Mouse (Mus musculus) lung, postnatal 25 days (tissue): Measurements from ENCODE around the gene Olfr823.
"Not testable (repeated sequence)": the region's sequence is repeated elsewhere in the genome, so short reads cannot be mapped to it uniquely, and the experiment has no call there.

Source experiments
- DNase-seq: peaks from one replicate; pipeline ENCODE4 v3.0.0; 2022; ENCODE audit warnings: low spot score

Gene Olfr823

DNA sequence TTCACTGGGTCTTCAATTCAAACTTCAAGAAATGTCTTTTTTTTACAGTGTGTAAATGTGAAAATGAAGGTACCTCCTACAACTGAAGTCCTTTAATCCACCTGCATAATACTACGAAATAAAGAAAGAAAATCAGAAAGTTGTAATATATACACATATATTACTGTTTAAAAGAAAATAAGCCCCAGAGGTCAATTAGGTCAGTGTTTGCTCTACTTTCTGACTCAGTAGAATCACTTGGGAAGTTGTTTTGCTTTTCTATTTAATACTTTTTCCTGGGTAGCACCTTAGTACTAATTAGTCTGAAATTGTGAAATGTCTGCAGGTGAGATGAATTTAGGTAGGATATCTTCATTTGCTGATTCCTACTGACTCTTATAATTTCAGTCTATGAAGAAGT lies at the start of gene Olfr823:
Olfr823 (minus strand) TSS at position 101 of the 400 bp plus-strand sequence.
- not testable (repeated sequence) for DNase-seq

DNA sequence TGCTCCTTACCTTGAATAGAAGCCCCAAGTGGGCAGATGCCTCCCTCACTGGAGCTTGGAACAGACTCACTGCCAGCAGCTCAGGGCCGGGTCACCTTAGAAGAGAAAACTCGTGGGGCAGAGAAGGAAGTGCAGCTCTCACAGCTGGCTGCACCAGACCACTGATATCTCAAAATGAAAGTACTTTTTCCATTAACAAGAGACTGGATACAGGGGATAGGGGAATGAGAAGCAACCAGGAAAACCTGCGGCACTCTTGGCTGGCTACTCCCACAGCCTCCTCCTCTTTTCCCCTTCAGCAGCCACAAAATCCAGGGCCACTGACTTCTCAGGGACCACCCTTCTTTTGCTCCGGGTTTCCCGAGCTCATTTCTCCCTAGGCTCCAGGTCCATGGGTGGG lies 28.9 kb upstream of the Olfr823 start:
- no peak for DNase-seq

DNA sequence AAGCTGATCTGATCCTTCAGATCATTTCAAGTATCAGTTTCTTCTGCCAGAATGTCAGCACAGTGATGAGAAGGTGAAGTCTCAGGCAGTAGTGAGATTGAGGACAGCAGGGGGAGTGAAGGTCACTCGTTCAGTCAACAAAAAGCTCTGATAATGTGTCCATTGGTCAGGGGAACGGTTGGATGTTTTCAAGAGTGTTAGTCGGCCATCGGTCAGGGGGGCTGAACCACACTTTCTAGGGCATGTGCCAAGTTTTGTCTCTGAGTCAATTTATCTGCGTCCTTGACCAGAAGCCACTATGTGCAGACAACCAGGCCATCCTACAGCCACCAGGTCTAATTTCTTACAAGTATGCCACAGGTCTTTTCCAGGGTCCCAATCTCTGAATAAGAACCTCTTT lies 27.3 kb upstream of the Olfr823 start:
- not testable (repeated sequence) for DNase-seq

DNA sequence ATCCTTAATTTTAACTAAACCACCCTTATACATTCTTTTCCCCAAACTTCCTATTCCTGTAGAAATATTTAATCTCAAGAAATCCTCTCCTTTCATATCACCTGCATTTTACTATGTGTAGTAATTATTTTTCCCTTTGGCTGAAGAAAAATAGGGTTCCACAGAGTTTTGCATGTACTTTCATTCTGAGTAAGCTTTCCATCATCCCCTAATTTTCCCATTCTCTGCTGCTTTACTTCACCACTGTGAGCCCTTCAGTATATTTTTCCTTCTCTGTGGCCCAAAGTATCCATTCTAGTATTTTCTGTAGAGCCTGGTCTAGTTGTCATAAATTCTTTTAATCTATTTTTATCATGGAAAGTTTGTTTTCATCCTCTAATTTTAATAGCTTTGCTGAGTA lies 19.6 kb upstream of the Olfr823 start:
- DNase-seq: no peak

DNA sequence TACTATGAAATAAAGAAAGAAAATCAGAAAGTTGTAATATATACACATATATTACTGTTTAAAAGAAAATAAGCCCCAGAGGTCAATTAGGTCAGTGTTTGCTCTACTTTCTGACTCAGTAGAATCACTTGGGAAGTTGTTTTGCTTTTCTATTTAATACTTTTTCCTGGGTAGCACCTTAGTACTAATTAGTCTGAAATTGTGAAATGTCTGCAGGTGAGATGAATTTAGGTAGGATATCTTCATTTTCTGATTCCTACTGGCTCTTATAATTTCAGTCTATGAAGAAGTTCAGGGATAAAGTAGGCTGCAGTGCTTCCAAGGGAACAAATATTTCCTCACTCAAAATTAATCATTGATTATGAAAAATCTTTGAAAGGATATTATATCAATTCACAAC lies 14.7 kb upstream of the Olfr823 start, which contains the start of gene Olfr824:
Olfr824 (minus strand) TSS at position 101 of the 400 bp plus-strand sequence.
- not testable (repeated sequence) for DNase-seq

DNA sequence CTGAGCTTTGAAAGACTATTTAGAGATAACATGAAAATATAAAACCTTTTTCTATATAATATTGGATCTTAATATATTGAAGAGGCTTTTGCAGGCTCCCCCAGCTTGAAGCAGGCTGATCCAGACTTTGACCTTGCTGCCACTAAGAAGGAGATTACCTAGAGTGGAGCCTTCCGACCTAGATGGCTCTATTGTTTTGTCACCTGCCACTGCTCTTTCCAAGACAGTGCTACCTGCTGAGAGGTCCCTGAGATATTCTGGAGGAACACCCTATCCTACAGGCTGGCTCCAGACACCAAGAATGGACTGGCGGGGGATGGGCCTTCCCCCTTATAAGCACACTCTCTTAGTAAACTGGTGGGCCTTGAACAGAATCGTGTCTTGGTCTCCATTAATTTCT lies 862 bp upstream of the Olfr823 start:
- not testable (repeated sequence) for DNase-seq

DNA sequence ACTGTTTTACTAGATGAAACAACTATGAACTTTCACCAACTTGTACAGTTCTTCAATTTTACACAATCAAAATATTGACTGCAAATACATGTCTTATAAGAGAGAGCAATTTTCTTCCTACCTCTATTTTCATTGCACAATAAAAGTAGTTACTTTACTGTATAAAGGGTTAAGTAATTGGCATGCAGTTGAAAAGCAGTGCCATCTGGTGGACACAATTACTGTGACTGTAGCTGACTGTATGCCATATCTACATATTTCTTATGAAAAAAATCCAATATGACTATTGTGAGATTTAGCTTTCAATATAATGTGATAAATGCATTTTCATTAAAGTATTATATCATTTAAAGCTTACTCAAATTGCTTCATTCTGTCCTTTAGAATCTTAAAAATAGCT lies 19.1 kb downstream of the Olfr823 start:
- no peak for DNase-seq

DNA sequence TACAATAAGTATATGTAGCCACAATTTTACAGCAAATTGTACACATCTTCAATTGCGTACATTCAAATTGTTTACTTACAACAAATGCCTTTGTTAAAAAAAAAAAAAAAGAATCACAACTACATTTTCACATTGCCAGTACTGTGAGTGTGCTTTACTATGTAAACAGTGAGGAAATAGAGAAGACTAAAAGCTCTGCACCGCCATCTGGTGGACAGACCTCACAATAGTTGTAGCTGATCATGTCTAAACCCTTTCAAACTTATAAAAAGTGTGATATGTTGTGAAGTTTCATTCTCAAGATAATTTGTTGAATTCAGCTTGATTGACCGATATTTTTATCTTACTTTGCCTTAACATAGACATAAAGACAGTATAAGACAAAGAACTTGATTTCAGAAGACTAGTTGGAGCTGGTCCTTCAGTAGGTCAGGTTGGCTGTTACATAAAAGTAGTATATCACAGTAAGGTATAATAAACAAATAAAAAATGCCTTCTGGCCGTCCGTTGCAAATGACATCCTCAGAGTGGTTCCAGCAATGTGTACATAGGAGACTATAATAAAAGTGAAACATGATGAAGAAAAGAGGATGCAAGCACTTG lies 22.2 kb downstream of the Olfr823 start:
- peak; percentile 4 for DNase-seq

DNA sequence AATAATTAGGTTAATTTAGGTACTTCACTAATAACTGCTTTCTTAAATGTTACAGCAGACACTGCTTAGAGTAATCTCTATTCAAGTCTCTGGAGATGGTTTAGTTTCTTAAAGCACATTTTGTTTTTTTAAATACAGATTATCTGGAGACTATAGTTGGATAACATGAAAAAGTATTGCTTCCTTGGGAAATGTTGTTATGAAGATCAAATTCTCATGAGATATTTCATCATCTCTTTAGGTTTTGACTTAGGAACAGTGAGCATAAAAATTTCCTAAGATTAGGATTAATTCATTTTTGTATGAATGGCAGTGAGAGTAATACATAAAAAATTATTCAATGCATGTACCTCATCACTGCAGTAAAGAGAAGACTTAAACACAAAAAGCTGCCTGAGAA lies 44.3 kb downstream of the Olfr823 start, which contains the start of gene Olfr822:
Olfr822 (plus strand) TSS at position 301 of the 400 bp plus-strand sequence.
- DNase-seq: no peak
